Mouse (Mus musculus) granulocyte monocyte progenitor cell, adult 5-6 weeks (primary cell): Measurements from ENCODE around the gene Dap. TPM values are rescaled to one million over a fixed set of nuclear protein-coding genes. Genes with fewer than 3 reads are reported as not detected.

Experiments
- ATAC-seq: replicated peaks from 2 replicates; pipeline ENCODE4 v1.8.0; 2016; ENCODE audit warnings: mild to moderate bottlenecking, moderate TSS enrichment, inconsistent platforms; ENCODE audit not compliant: poor library complexity, severe bottlenecking
- total RNA-seq, 2 experiments: library from RNA; stranded (forward) in 1 of 2; stranded (reverse) in 1 of 2; fragments of 200-712, 200-1000 nt in 1 of 2; fragments of >200 nt in 1 of 2; fragmentation: Nextera tagmentation in 1 of 2; gene quantifications; 2 replicates each; pipeline ENCODE4 v1.2.3; 2014 to 2017

Gene Dap
- total RNA-seq, 2 experiments from 2014 or later, result 117 to 128 TPM

DNA sequence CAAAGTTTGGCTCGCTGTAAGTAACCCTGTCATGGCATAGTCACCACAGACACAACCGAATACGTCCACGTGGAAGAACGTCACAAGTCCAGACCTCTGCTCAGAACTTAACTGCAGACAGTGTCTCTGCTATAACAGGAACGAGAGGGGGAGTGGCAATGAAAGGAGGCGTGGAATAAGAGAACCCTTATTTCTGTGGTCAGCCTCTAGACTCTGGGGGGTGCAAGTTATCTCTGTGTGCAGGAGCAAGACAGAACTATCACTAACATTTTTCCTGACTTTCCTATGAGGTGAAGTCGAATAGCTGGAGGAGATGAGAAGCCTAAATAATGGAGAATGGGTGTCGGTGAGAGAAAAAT, 12.4 kb downstream of the Dap start:
- ATAC-seq, result peak; percentile 35; the same call in 1 of the 2 replicates

DNA sequence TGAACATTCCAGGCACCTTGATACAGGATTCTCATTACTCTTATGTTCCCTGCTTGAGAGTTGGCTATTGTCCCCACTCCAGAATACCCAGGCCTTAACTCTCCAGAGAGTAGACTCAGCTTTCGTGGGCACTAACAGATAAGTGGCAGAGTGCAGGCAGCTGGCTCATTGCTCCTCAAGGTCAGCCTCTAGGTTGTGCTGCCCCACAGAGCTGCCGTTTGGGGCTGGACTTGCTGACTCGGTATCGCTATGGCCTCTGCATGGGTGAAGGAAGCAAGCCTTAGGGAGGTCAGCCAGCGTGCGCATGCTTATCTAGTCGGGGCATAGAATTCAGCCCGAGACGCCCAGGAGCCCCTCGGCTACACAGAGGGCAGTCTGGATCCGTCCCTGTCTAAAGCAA, 13.3 kb downstream of the Dap start:
- ATAC-seq, result peak; percentile 16; the same call in 1 of the 2 replicates

DNA sequence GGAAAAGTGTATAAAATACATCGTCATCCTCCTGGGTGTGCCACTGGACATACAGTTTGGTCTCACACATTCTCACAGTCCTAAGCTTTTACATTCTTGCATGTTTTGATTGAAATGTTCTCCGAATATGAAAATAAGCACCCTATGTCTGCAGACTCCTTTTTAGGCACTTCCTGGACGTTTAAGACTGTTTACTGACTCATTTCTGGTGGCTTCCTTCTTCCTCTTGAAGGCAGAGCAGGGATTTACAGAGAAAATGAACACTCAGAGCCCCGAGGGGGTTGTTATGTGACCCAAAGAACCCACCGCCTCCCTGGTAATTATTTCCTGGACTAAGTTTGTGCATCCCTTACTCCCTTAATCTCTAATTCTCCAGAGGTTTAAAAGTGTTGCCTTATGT, 13.8 kb downstream of the Dap start:
- ATAC-seq, result no peak; the same call in 1 of the 2 replicates

DNA sequence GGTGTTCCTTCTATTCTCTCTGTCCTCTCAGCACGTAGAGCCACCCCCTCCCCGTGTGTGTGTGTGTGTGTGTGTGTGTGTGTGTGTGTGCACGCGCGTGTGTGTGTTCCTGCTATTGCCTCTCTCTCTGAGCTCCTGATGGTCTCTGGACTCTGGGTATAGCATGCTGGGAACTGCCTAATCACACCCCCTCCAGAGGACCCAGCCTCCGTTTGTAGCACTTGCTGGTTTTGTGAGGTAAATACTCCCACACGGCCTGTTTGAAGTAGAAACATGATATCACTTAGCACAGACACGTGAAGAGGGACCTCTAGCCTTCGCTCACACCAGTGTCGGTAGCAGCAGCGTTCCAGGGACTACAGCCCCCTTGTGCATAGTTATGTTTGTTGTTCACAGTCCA, 14.5 kb downstream of the Dap start:
- no peak for ATAC-seq

DNA sequence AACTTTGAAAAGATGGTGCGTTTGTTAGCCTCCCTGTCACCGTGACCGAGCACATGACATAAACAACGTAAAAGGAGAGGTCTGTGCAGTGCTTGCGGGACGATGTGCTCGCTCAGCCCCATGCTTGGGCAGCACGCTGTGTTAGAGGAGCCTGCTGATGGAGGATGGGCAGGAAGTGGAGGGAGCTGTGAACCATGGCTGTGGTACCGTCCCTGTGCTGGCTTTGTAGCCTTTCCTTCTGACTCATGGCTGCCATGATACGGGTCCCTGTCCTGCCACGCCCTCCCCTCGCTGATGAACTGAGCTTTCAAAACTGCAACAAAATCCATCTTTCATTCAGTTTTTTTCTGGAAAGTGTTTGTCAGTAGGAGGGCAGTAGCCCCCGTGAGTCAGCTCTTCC, 15.6 kb downstream of the Dap start:
- ATAC-seq, result no peak

DNA sequence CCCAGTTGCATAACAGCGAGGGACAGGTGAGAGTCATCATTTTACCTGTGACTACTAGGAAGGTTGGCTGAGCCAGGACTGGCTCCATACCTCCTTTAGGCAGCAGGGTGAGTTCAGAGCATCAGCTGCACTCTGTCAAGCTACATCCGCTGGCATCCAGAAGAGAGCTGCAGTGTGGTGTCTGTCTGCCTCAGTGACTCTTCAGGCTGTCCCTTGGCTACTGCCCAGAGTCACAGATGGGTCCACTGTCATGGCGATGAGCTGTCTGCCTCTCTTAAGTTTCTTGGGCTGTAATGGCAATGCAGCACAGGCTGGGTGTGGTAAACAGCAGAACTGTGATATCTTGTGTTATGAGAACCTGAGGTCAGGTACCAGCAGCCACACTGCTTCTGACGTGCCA, 16.1 kb downstream of the Dap start:
- ATAC-seq, result no peak

DNA sequence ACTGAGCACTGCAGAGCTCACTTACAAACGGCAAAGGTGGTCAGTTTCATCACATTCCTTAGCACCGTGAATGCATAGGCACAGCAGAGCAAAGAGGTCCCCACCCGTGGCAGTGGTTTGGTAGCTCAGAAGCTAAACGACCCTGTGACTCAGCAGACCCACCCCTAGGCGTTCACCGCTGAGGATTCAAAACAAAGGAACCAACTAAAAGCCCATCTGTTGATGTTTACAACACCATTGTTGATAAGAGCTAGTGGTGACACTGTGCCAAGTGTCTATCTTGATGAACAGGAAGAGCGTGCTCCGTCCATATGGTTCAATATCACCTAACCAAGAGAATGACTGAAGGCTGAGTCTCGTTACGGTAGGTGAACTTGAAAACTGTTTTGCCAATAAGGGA, 19.1 kb downstream of the Dap start:
- ATAC-seq, result no peak

DNA sequence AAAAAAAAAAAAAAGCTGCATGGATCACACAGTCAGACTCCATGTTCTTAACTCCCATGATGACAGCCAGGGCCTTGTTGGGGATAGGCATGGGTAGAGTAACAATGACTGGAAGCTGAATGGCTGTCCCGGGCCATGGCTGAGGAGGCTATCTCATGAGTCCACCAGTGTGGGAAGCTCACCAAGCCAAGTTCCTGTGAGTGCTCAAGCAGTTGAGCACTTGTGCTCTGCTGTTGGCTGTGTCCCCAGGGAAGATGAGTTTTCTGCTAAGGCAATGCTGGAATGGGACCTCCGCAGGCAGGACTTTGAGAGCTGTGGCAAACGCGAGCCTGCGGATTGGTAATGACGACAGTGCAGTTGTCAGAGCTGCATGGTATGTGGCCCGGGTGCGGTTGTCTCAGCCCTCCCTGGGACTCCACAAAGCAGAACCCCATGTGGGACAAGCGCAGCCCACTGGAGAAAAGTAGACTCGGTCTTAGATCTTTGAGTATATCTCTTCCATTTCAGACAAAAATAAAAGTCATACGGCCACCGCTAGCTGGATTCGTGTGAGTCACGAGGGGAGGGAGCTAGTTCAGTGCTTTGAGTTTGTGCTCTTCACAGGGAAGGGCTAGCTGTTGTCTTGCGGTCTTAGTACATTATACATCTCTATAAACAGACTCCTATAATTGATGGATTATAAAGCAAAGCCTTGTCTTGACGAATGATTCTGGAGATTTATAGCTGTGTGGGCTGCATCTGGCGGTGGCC, 20.8 kb downstream of the Dap start:
- no peak for ATAC-seq

DNA sequence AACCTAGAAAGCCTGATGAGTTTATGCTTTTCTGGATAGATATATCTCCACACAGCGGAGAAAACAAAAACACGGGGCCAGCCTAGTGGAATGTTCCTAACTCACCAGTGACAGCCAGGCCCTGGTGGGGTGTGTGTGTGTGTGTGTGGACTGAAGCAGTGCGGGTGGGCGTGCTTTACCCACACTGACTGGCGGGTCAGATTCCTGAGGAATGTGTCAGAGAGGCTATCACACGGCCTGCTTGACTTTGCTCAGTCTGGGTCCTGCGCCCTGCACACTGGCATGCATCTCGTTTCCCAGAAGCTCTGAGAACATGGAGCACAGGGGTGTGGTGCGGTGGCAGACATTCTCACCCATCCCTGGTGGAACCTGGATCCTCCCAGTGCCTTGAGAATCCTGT, 21.8 kb downstream of the Dap start:
- no peak for ATAC-seq

DNA sequence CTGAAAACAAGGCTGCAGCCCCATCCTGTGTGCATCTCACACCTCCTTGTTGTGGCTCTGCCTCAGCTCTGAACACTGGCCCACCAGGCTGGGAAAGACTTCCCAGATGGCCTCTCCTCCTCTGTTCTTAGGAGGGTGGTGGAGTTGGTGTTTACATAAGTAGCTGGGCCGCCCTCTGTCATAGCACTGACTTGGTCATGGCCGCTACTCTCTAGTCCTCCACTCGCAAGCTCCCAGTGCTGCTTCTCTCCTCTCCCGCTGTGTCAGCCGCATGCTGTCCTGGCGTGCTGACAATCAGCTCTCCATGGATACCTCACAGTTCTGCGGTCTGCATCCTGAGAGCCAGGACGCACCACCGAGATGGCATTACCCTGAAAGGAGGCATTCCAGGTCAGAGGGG, 22.9 kb downstream of the Dap start:
- ATAC-seq, result no peak

DNA sequence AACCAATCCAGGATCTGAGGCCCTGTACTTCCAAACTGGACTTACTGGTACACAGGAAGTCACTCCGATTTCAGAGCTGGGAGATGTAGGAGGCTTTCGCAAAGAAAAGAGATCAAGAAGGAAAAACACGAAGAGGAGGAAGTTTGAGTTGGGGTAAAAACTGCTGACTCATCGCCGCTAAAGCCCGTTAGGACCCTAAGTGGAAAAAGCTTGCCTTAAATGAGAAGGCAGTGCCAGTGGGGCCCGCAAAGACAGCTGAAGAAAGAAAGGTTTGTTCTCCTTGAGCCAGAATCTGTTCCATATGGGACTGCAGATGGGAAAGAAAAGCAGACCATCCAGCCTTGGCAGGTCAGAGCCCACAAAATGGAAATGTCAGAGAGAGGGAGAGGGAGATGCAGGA, 24.8 kb downstream of the Dap start:
- peak; percentile 56 for ATAC-seq

DNA sequence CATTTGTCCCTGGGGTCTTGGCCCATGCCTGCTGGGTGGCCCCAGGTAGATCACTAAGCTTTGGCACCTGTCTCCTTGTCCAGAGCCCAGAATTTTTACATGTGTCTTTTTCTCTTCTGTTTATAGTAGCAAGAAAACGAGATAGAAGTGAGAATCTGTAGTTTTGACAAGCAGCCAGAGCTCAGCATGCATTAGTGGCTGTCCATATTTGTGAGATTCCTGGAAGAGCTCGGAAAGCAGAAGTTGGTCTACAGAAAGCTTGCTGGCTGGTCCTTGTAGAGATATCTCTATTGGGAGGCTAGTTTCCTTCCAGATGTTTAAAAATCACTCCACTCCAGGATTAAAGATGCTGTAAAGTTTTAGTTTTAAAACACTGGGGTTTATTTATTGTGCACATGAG, 25.9 kb downstream of the Dap start:
- no peak for ATAC-seq

DNA sequence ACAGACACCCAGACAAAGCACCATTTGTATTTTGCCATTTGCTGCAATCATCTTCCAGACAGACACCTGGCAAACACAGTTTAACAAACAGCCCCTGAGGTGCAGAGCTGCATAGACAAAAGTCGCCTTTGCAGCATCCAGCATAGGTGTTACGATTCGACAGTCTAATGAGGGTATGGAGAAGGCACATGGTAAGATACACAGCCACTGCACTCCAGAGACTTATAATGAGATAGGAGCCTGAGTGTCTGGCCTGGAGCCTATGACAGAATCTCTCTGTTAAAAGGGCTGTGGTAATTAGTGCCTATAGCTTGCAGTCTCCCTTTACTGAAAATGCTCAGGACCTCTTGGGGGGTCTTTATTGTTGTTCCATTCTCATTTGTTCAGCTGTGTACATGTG, 26.6 kb downstream of the Dap start:
- no peak for ATAC-seq

DNA sequence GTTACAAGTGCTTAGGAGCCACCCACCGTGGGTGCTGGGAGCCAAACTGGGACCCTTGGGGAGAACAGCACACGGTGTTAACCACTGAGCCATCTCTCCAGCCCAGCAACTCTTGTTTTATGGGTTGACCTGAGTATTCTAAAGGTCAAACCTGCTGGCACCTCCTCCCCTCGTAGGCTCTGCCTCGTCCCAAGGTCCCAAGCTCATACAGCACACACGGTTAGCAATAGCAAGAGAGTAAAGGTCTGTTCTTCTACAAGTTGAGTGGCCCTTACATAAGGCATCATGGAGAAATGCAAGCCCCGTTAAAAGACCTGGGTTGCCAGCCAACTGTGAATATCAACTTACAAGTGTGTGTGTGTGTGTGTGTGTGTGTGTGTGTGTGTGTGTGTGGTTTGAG, 27.1 kb downstream of the Dap start:
- ATAC-seq, result no peak

DNA sequence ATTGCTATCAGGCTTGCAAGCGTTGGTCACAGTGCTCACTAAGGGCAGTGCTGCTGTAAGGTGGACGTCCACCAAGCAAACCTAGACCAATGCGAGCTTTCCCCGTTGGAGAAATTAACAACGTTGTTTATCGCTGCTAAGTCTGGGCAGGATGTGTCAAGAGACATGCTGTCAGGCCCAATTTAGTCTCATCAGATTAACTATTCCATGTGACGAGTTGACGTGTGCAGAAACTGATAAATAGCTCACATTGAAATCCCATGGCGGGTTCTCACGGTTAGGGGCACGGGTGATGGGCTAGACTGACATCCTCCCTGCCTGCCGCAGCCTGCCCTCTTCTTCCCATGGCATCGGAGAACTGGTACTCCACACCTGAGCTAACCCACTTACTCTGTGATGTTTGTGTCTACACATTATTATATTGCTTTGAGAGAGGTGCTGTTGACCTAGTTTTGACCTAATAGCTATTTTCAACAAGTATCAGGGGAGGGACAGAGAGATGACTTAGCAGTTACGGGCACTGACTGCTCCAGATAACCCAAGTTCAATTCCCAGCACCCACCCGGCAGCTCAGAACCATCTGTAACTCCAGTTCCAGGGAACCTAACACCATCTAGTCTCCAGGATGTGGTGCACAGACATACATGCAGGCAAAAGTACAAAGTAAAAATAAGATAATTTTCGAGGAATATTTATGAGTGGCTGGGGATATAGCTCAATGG, 28.6 kb downstream of the Dap start:
- no peak for ATAC-seq

DNA sequence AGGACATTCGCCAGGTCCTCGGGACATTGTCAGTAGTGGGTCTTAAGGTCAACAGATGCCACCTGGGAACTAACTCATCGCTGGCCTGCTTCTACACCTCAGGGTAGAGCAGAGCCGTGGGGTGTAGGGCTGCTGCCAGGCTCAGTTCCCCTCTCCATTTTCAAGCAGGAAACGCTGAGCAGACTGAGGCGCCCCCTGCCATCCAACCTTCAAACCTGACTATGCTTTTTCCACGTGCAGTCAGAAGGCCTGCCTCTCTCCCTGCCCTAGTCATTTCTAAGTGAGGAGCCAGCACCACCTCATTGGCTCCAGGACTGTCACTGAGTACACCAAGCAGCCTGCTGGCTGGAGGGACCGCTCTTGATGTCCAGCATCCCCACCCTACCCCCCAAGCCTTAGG, 29.3 kb downstream of the Dap start:
- ATAC-seq, result no peak

DNA sequence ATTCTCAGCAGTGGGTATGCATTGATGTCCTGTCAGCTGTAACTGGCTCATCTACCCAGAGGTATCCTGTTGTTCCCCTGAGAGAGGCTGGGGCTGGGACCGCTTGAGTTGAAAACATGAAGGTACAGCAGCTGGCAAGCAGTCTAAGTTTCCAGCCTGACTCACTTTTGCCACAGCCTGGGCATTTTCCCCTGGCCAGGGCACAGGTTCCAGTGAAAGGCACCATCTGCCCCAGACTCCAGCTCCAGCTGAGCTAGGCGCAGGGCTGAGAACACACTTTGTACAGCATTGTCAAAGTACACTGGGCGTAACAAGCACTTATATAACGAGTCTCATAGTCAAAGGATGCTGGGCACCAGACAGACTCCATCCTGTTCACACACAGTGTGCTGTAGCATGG, 29.8 kb downstream of the Dap start:
- no peak for ATAC-seq

DNA sequence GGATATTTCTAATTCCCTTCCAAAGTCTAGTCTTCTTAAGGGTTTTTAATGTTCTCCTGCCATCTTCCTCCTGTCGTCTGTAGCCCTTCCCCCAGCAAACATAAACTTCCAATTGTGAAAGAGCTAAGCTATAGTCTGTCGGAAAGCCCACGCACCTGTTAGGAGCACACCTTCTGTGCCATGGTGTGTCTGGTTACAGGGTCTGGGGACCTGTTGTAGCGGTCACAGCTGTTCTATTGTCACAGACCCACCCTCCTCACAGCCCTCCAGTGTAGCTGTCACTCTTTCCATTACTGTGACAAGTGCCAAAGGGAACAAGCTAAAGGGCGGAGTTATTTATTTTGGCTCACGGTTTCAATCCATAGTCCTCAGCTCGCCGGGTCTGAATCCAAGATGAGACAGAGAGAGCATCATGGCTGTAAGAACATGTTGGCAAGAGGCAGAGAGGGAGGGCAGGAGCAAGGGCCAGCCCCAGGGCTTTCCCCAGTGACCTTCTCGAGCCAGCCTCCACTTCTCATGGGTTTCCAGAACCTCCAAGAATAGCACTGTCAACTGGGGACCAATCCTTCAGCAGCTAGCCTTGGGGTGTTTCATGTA, 30.9 kb downstream of the Dap start:
- no peak for ATAC-seq

DNA sequence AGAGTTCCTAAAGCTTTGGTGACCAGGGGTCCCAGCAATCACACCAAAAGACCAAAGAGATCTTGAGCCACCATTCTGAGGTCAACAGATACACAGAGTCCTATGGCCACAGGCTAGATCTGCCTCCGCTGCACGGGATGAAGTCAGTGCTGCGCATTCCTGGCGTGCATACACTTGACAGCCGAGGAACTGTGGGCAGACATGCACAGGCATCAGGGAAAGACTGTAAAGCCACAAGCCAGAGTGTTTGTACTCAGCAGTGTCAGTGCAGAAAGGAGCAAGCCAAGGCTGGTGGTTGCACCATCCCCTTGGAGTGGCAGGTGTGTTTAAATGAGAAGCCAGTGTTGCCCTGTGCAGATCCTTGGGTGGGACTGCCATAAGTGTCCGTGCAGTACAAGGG, 31.6 kb downstream of the Dap start:
- no peak for ATAC-seq

DNA sequence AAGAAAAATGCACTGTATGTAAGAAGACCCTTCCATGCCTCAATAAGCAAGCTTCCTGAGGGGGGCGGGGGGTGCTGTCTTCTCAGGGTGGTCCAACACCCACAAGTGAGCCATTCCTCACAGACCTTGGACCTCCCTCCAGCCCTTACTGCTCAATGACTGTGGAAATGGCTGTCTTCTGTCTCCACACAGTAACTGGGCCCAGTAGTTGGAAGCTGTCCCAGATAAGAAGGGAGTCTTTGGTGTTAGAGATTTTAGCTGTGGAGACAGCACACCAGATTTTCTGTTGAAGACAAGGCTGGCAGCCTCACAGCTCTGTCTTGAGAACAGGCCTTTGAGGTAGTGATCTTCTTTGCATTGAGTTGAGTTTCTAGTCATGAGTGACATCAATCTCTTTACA, 33.2 kb downstream of the Dap start:
- ATAC-seq, result no peak

DNA sequence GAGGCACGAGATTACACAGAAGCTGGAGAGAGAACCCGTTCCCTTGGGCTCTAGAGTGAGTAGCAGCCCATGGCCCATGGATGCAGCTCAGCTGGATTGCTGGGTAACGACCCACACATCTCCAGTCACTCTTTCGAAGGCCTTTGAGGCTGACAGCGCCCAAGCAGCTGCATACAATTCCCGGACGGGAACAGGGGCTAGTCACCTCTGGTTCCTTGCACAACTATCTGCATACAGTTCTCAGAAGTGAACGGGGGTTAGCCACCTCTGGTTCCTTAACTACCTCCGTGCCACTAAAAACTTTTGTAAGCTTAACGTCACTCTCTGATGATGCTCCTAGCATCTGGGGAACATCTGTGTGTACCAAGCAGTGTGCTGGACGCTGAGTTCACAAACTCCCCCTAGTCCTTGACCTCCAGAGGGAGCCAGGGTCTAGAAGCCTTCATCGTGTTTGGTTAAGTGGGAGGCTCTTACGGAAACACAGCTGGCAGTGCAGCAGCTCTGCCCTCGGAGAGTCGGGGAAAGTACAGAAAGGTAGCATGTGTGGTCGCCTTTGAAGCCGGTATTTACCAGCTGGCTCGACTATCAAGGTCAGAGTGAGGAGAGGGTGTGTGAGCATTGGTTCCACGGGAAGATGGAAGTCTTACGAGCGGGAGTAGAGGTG, 34.0 kb downstream of the Dap start:
- no peak for ATAC-seq
